Mouse (Mus musculus) myocyte (in vitro differentiated cells): ENCODE data around the gene Fam117b. TPM values are rescaled to one million over a fixed set of nuclear protein-coding genes. Genes with fewer than 3 reads are reported as not detected.

Experiments
- H3K27me3 ChIP-seq: one replicate; pipeline ENCODE4 v1.6.1; 2011; ENCODE audit not compliant: control insufficient read depth, insufficient read depth, insufficient read length
- H3K36me3 ChIP-seq: one replicate; pipeline ENCODE4 v1.6.1; 2011; ENCODE audit not compliant: control insufficient read depth, insufficient read depth
- H3K4me2 ChIP-seq: one replicate; pipeline ENCODE4 v1.6.1; 2011; ENCODE audit warnings: low read depth, control low read depth
- H3K4me3 ChIP-seq: one replicate; pipeline ENCODE4 v1.5.1; 2011; ENCODE audit warnings: mild to moderate bottlenecking, control low read depth, moderate library complexity
- H3K79me2 ChIP-seq: one replicate; pipeline ENCODE4 v1.6.1; 2011; ENCODE audit not compliant: control insufficient read depth, insufficient read depth
- H3ac ChIP-seq: one replicate; pipeline ENCODE4 v1.6.1; 2011; ENCODE audit not compliant: control insufficient read depth, insufficient read length
- CEBPB ChIP-seq: IDR thresholded peaks from 2 replicates; pipeline ENCODE4 v1.6.1; 2011; ENCODE audit warnings: mild to moderate bottlenecking, moderate library complexity; ENCODE audit not compliant: poor library complexity, insufficient read depth, severe bottlenecking
- E2F4 ChIP-seq: IDR thresholded peaks from one replicate; pipeline ENCODE4 v1.6.1; 2011; ENCODE audit warnings: mild to moderate bottlenecking, control low read depth, moderate library complexity; ENCODE audit not compliant: insufficient read depth
- MAX ChIP-seq: IDR thresholded peaks from one replicate; pipeline ENCODE4 v1.6.1; 2011; ENCODE audit warnings: low read depth, mild to moderate bottlenecking, control low read depth
- MYOD1 ChIP-seq, 3 experiments: IDR thresholded peaks; one replicate each; pipeline ENCODE4 v1.6.1; 2011; ENCODE audit warnings: control low read depth in 2 of 3, low read depth in 2 of 3, mild to moderate bottlenecking in 2 of 3, moderate library complexity in 1 of 3; ENCODE audit not compliant: insufficient read length in 2 of 3, control insufficient read depth in 1 of 3
- MYOG ChIP-seq, 3 experiments: IDR thresholded peaks; one replicate each; pipeline ENCODE4 v1.6.1; 2011; ENCODE audit warnings: control low read depth in 2 of 3, low read depth in 2 of 3, mild to moderate bottlenecking in 2 of 3; ENCODE audit not compliant: insufficient read length in 2 of 3, control insufficient read depth in 1 of 3, insufficient read depth in 1 of 3
- POLR2A ChIP-seq: IDR thresholded peaks from one replicate; pipeline ENCODE4 v1.6.1; 2011; ENCODE audit warnings: low read depth, mild to moderate bottlenecking, control low read depth, moderate library complexity; ENCODE audit not compliant: insufficient read length
- POLR2AphosphoS2 ChIP-seq: IDR thresholded peaks from one replicate; pipeline ENCODE4 v1.6.1; 2011; ENCODE audit warnings: low read depth, control low read depth; ENCODE audit not compliant: insufficient read length
- REST ChIP-seq: IDR thresholded peaks from one replicate; pipeline ENCODE4 v1.6.1; 2011; ENCODE audit warnings: mild to moderate bottlenecking, control low read depth, moderate library complexity; ENCODE audit not compliant: insufficient read depth, insufficient read length
- SRF ChIP-seq: IDR thresholded peaks from one replicate; pipeline ENCODE4 v1.6.1; 2011; ENCODE audit warnings: low read depth; ENCODE audit not compliant: control insufficient read depth, insufficient read length
- TCF12 ChIP-seq: IDR thresholded peaks from one replicate; pipeline ENCODE4 v1.6.1; 2011; ENCODE audit warnings: mild to moderate bottlenecking, control low read depth; ENCODE audit not compliant: poor library complexity, insufficient read depth, severe bottlenecking
- TCF3 ChIP-seq: IDR thresholded peaks from one replicate; pipeline ENCODE4 v1.6.1; 2011; ENCODE audit warnings: low read depth, control low read depth; ENCODE audit not compliant: insufficient read length
- USF1 ChIP-seq: IDR thresholded peaks from one replicate; pipeline ENCODE4 v1.6.1; 2011; ENCODE audit warnings: low read depth, mild to moderate bottlenecking, control low read depth, moderate library complexity
- polyA plus RNA-seq: library from polyadenylated mRNA; unstranded; fragments of >200 nt; fragmentation: generic; extraction: Trizol; gene quantifications from one replicate; pipeline ENCODE4 v1.2.1, GENCODE M21; 2012; ENCODE audit warnings: missing spikeins

The Fam117b gene
- polyA plus RNA-seq, 1 experiment: 4.3 TPM

- TF ChIP-seq E2F4 (no peak), USF1 (no peak), CEBPB (no peak), MYOD1 (IDR thresholded peaks at IDR 0.05; ENCODE audit: control insufficient read depth in 1 of 3, insufficient read length in 2 of 3, low read depth in 2 of 3) (no peak), REST (no peak), SRF (no peak), TCF12 (no peak), TCF3 (no peak), POLR2AphosphoS2 (no peak), MAX (no peak), MYOG (IDR thresholded peaks at IDR 0.05; ENCODE audit: control insufficient read depth in 1 of 3, insufficient read depth in 1 of 3, insufficient read length in 2 of 3, low read depth in 2 of 3) (no peak), POLR2A (no peak)
- H3K4me2 ChIP-seq: peak overlapping the region; percentile 71
- H3K4me3 ChIP-seq: no peak overlapping the region
- H3ac ChIP-seq: no peak overlapping the region
- no peaks in the 10 kb centered on the region for H3K27me3 ChIP-seq
- H3K36me3 ChIP-seq: no peaks in the 10 kb centered on the region
- H3K79me2 ChIP-seq: peaks cover 54% of the 10 kb centered on the region
These were observed 3.2 kb downstream of the Fam117b start for GRCm38 (mm10) chr1:59915843-59916610.

- H3K79me2 ChIP-seq: peaks cover 60% of the 10 kb centered on the region
- no peak overlapping the region for H3ac ChIP-seq
- no peak overlapping the region for H3K4me3 ChIP-seq
- H3K4me2 ChIP-seq: peak overlapping the region; percentile 10
- no peak for TF ChIP-seq MYOD1 (IDR thresholded peaks at IDR 0.05; ENCODE audit: control insufficient read depth in 1 of 3, insufficient read length in 2 of 3, low read depth in 2 of 3)
- no peaks in the 10 kb centered on the region for H3K27me3 ChIP-seq
- no peaks in the 10 kb centered on the region for H3K36me3 ChIP-seq
These were observed 4.6 kb downstream of the Fam117b start for GRCm38 (mm10) chr1:59917401-59917800.

- Histone ChIP-seq H3K27me3 (no peaks in the 10 kb centered on the region), H3ac (no peak overlapping the region), H3K79me2 (peaks cover 66% of the 10 kb centered on the region), H3K4me2 (no peak overlapping the region), H3K36me3 (no peaks in the 10 kb centered on the region), H3K4me3 (no peak overlapping the region)
- no peak for TF ChIP-seq MYOD1 (IDR thresholded peaks at IDR 0.05; ENCODE audit: control insufficient read depth in 1 of 3, insufficient read length in 2 of 3, low read depth in 2 of 3)
- no peak for TF ChIP-seq MAX
- no peak for TF ChIP-seq POLR2A
- TF ChIP-seq REST: no peak
- no peak for TF ChIP-seq USF1
- no peak for TF ChIP-seq TCF12
- no peak for TF ChIP-seq CEBPB
- no peak for TF ChIP-seq SRF
These were observed 5.3 kb downstream of the Fam117b start for GRCm38 (mm10) chr1:59918075-59918474.

- H3K27me3 ChIP-seq: no peaks in the 10 kb centered on the region
- H3ac ChIP-seq: no peak overlapping the region
- H3K4me3 ChIP-seq: no peak overlapping the region
- H3K79me2 ChIP-seq: peaks cover 51% of the 10 kb centered on the region
- TF ChIP-seq SRF (no peak), TCF3 (no peak), POLR2A (no peak), MYOD1 (IDR thresholded peaks at IDR 0.05; ENCODE audit: control insufficient read depth in 1 of 3, insufficient read length in 2 of 3, low read depth in 2 of 3) (no peak), POLR2AphosphoS2 (no peak), USF1 (no peak), REST (no peak), CEBPB (no peak), MAX (no peak), E2F4 (no peak), TCF12 (no peak), MYOG (IDR thresholded peaks at IDR 0.05; ENCODE audit: control insufficient read depth in 1 of 3, insufficient read depth in 1 of 3, insufficient read length in 2 of 3, low read depth in 2 of 3) (no peak)
- H3K4me2 ChIP-seq: no peak overlapping the region
- H3K36me3 ChIP-seq: no peaks in the 10 kb centered on the region
These were observed 10.4 kb downstream of the Fam117b start for GRCm38 (mm10) chr1:59923201-59923600.

GRCm38 (mm10) chr1:59923673-59924072, 10.9 kb downstream of the Fam117b start:
- Histone ChIP-seq H3K4me3 (no peak overlapping the region), H3K4me2 (no peak overlapping the region), H3K79me2 (peaks cover 49% of the 10 kb centered on the region), H3ac (no peak overlapping the region), H3K36me3 (no peaks in the 10 kb centered on the region), H3K27me3 (no peaks in the 10 kb centered on the region)
- TF ChIP-seq TCF3 (no peak), MYOD1 (IDR thresholded peaks at IDR 0.05; ENCODE audit: control insufficient read depth in 1 of 3, insufficient read length in 2 of 3, low read depth in 2 of 3) (no peak), REST (no peak), TCF12 (no peak), E2F4 (no peak), SRF (no peak), POLR2A (no peak), CEBPB (no peak)
